Mouse (Mus musculus): ENCODE data around the gene Nfia.

Gene Nfia

GRCm38 (mm10) chr4:97839406-97840101 is 67.0 kb downstream of the Nfia start:
- no peak for DNase-seq (ENCODE audit: low spot score in 2 of 2)

GRCm38 (mm10) chr4:97840227-97841062 is 67.9 kb downstream of the Nfia start:
- DNase-seq (ENCODE audit: low spot score in 2 of 2): no peak

GRCm38 (mm10) chr4:97841063-97841595 is 68.6 kb downstream of the Nfia start:
- no peak for DNase-seq (ENCODE audit: low spot score in 2 of 2)

GRCm38 (mm10) chr4:97841745-97842144 is 69.2 kb downstream of the Nfia start:
- no peak for DNase-seq (ENCODE audit: low spot score in 2 of 2)

- DNase-seq (ENCODE audit: low spot score in 2 of 2): no peak
Measured at GRCm38 (mm10) chr4:97843981-97844690, 71.6 kb downstream of the Nfia start.

- DNase-seq (ENCODE audit: low spot score in 2 of 2): no peak
Measured at GRCm38 (mm10) chr4:97844899-97845298, 72.4 kb downstream of the Nfia start.

- DNase-seq (ENCODE audit: low spot score in 2 of 2): no peak
Measured at GRCm38 (mm10) chr4:97847653-97848052, 75.1 kb downstream of the Nfia start.

GRCm38 (mm10) chr4:97850991-97851390 is 78.5 kb downstream of the Nfia start:
- no peak for DNase-seq (ENCODE audit: low spot score in 2 of 2)

- DNase-seq (ENCODE audit: low spot score in 2 of 2): no peak
Measured at GRCm38 (mm10) chr4:97851698-97852097, 79.2 kb downstream of the Nfia start.

GRCm38 (mm10) chr4:97852626-97853025 is 80.1 kb downstream of the Nfia start:
- DNase-seq (ENCODE audit: low spot score in 2 of 2): no peak

- DNase-seq (ENCODE audit: low spot score in 2 of 2): no peak
Measured at GRCm38 (mm10) chr4:97854779-97855178, 82.2 kb downstream of the Nfia start.

GRCm38 (mm10) chr4:97855712-97856420 is 83.3 kb downstream of the Nfia start:
- DNase-seq (ENCODE audit: low spot score in 2 of 2): no peak

GRCm38 (mm10) chr4:97857549-97857948 is 85.0 kb downstream of the Nfia start:
- no peak for DNase-seq (ENCODE audit: low spot score in 2 of 2)

- DNase-seq (ENCODE audit: low spot score in 2 of 2): no peak
Measured at GRCm38 (mm10) chr4:97859431-97859830, 86.9 kb downstream of the Nfia start.

- DNase-seq (ENCODE audit: low spot score in 2 of 2): no peak
Measured at GRCm38 (mm10) chr4:97860376-97860775, 87.8 kb downstream of the Nfia start.

GRCm38 (mm10) chr4:97860791-97861344 is 88.3 kb downstream of the Nfia start:
- no peak for DNase-seq (ENCODE audit: low spot score in 2 of 2)

- no peak for DNase-seq (ENCODE audit: low spot score in 2 of 2)
Measured at GRCm38 (mm10) chr4:97862379-97862778, 89.8 kb downstream of the Nfia start.

- DNase-seq (ENCODE audit: low spot score in 2 of 2): no peak
Measured at GRCm38 (mm10) chr4:97864276-97864675, 91.7 kb downstream of the Nfia start.

GRCm38 (mm10) chr4:97865410-97865953 is 92.9 kb downstream of the Nfia start:
- no peak for DNase-seq (ENCODE audit: low spot score in 2 of 2)

- no peak for DNase-seq (ENCODE audit: low spot score in 2 of 2)
Measured at GRCm38 (mm10) chr4:97866463-97866862, 93.9 kb downstream of the Nfia start.

Data from spleen, postnatal 10 days (tissue).